Mouse (Mus musculus) heart, embryonic 11.5 days (tissue): ENCODE data around the gene Gm26566. TPM values are rescaled to one million over a fixed set of nuclear protein-coding genes. Genes with fewer than 3 reads are reported as not detected.

Experiments used
- ATAC-seq: fragments of 200-750 bp; cut with Nextera tagmentation; replicated peaks from 2 replicates; pipeline ENCODE4 v1.8.0; 2017; ENCODE audit warnings: moderate library complexity; ENCODE audit not compliant: insufficient number of reproducible peaks, low FRiP score, low TSS enrichment
- H3K27ac ChIP-seq: fragments of 300-500 bp; sonication (generic); 2 replicates; pipeline ENCODE4 v1.5.1; 2014; ENCODE audit warnings: mild to moderate bottlenecking, low read depth, low read length
- H3K27me3 ChIP-seq: fragments of 300-500 bp; sonication (generic); 2 replicates; pipeline ENCODE4 v1.6.1; 2014; ENCODE audit warnings: mild to moderate bottlenecking, low read length, mixed read lengths; ENCODE audit not compliant: control insufficient read depth, insufficient read depth
- H3K36me3 ChIP-seq: fragments of 300-500 bp; sonication (generic); 2 replicates; pipeline ENCODE4 v1.6.1; 2014; ENCODE audit warnings: mild to moderate bottlenecking, low read length, moderate library complexity, mixed read lengths; ENCODE audit not compliant: control insufficient read depth, insufficient read depth
- H3K4me1 ChIP-seq: fragments of 300-500 bp; sonication (generic); 2 replicates; pipeline ENCODE4 v1.6.1; 2014; ENCODE audit warnings: low read length; ENCODE audit not compliant: control insufficient read depth, insufficient read depth
- H3K4me2 ChIP-seq: fragments of 300-500 bp; sonication (generic); 2 replicates; pipeline ENCODE4 v1.6.1; 2014; ENCODE audit warnings: mild to moderate bottlenecking, moderate library complexity
- H3K4me3 ChIP-seq: fragments of 300-500 bp; sonication (generic); 2 replicates; pipeline ENCODE4 v1.5.1; 2014; ENCODE audit warnings: low read depth, low read length
- H3K9ac ChIP-seq: fragments of 300-500 bp; sonication (generic); 2 replicates; pipeline ENCODE4 v1.6.1; 2014; ENCODE audit warnings: mild to moderate bottlenecking, low read depth, low read length, moderate library complexity
- H3K9me3 ChIP-seq: fragments of 300-500 bp; sonication (generic); replicated peaks from 2 replicates; pipeline ENCODE4 v1.6.1; 2016; ENCODE audit warnings: low read length; ENCODE audit not compliant: control insufficient read depth
- WGBS: fragments of 180-500 bp; shearing (Covaris S2); extraction: QIAGEN DNeasy Blood & Tissue Kit; methylation state at CpG from one replicate; pipeline ENCODE4 v1.1.7; 2014; ENCODE audit not compliant: insufficient replicate concordance; 5-methylcytosine and 5-hydroxymethylcytosine counted together
- polyA plus RNA-seq: library from polyadenylated mRNA; unstranded; fragments of >200 nt; fragmentation: Nextera tagmentation; extraction: Ambion mirVana; gene quantifications from 2 replicates; pipeline ENCODE4 v1.2.1, GENCODE M21; 2014

Gene Gm26566
- 0.63 and 0.87 TPM in 2 replicates for polyA plus RNA-seq

GRCm38 (mm10) chr4:88721791-88722721, at the start of gene Gm26566, which contains the start of gene Klhl9:
Gene Gm26566 (plus strand): TSS chr4:88721805.
Gene Klhl9 (minus strand): TSS chr4:88722465.
- Histone ChIP-seq H3K4me2 (peak within 1 kb of the TSS; percentile 76), H3K36me3 (peaks cover 9% of the 10 kb centered on the region; the same call in 1 of the 2 replicates), H3K4me1 (peaks cover 15% of the 10 kb centered on the region), H3K4me3 (peak within 1 kb of the TSS; percentile 87), H3K9ac (peak within 1 kb of the TSS; percentile 98), H3K27me3 (no peaks in the 10 kb centered on the region), H3K27ac (peak within 1 kb of the TSS; percentile 98), H3K9me3 (no peaks in the 10 kb centered on the region)
- under 1% methylated on average over 76 of the region's 82 CpGs for WGBS
- ATAC-seq: peak; percentile 96

- ATAC-seq: no peak
- Histone ChIP-seq H3K4me3 (no peak within 1 kb of the TSS), H3K36me3 (no peaks in the 10 kb centered on the region), H3K4me2 (no peak within 1 kb of the TSS), H3K27me3 (no peaks in the 10 kb centered on the region), H3K4me1 (no peaks in the 10 kb centered on the region), H3K27ac (no peak within 1 kb of the TSS), H3K9me3 (no peaks in the 10 kb centered on the region), H3K9ac (no peak within 1 kb of the TSS)
- 68% methylated on average over 1 of the region's 1 CpGs for WGBS
These were observed 44.8 kb upstream of the Gm26566 start, which contains the start of gene Ifna16 for GRCm38 (mm10) chr4:88676824-88677223. Gene Ifna16 (minus strand): TSS chr4:88676924.

GRCm38 (mm10) chr4:88680362-88680761, 41.2 kb upstream of the Gm26566 start:
- Histone ChIP-seq H3K27ac (no peak overlapping the region), H3K36me3 (no peaks in the 10 kb centered on the region), H3K27me3 (no peaks in the 10 kb centered on the region), H3K4me2 (no peak overlapping the region), H3K4me3 (no peak overlapping the region), H3K9ac (no peak overlapping the region), H3K9me3 (no peaks in the 10 kb centered on the region), H3K4me1 (no peaks in the 10 kb centered on the region)
- 42% methylated on average over 8 of the region's 8 CpGs for WGBS
- ATAC-seq: no peak

GRCm38 (mm10) chr4:88681353-88681752, 40.3 kb upstream of the Gm26566 start:
- no peak overlapping the region for H3K9ac ChIP-seq
- H3K27ac ChIP-seq: no peak overlapping the region
- no peaks in the 10 kb centered on the region for H3K4me1 ChIP-seq
- H3K9me3 ChIP-seq: no peaks in the 10 kb centered on the region
- H3K4me2 ChIP-seq: no peak overlapping the region
- no peak for ATAC-seq
- no peak overlapping the region for H3K4me3 ChIP-seq
- H3K27me3 ChIP-seq: no peaks in the 10 kb centered on the region
- WGBS: 63% methylated on average over 3 of the region's 3 CpGs
- H3K36me3 ChIP-seq: no peaks in the 10 kb centered on the region

GRCm38 (mm10) chr4:88683812-88684211, 37.8 kb upstream of the Gm26566 start, which contains the start of gene Ifna2:
Gene Ifna2 (minus strand): TSS chr4:88683912.
- no peaks in the 10 kb centered on the region for H3K9me3 ChIP-seq
- no peaks in the 10 kb centered on the region for H3K27me3 ChIP-seq
- no peaks in the 10 kb centered on the region for H3K4me1 ChIP-seq
- H3K36me3 ChIP-seq: no peaks in the 10 kb centered on the region
- ATAC-seq: no peak
- no peak within 1 kb of the TSS for H3K4me3 ChIP-seq
- no peak within 1 kb of the TSS for H3K27ac ChIP-seq
- H3K4me2 ChIP-seq: no peak within 1 kb of the TSS
- no peak within 1 kb of the TSS for H3K9ac ChIP-seq
- 91% methylated on average over 1 of the region's 1 CpGs for whole genome bisulfite sequencing

GRCm38 (mm10) chr4:88691259-88691658, 30.3 kb upstream of the Gm26566 start, which contains the start of gene Ifnab:
Gene Ifnab (minus strand): TSS chr4:88691359.
- ATAC-seq: no peak
- WGBS: 64% methylated on average over 2 of the region's 2 CpGs

GRCm38 (mm10) chr4:88692537-88692936, 29.1 kb upstream of the Gm26566 start:
- Histone ChIP-seq H3K27ac (no peak overlapping the region), H3K27me3 (peaks cover 2% of the 10 kb centered on the region; the same call in 1 of the 2 replicates), H3K4me3 (no peak overlapping the region), H3K9ac (no peak overlapping the region), H3K9me3 (no peaks in the 10 kb centered on the region), H3K4me1 (no peaks in the 10 kb centered on the region), H3K36me3 (no peaks in the 10 kb centered on the region), H3K4me2 (no peak overlapping the region)
- 69% methylated on average over 1 of the region's 1 CpGs for WGBS
- no peak for ATAC-seq

More at GRCm38 (mm10) chr4:88691259-88691658, 30.3 kb upstream of the Gm26566 start, which contains the start of gene Ifnab:
- Histone ChIP-seq H3K4me1 (no peaks in the 10 kb centered on the region), H3K27me3 (peaks cover 2% of the 10 kb centered on the region; the same call in 1 of the 2 replicates), H3K27ac (no peak within 1 kb of the TSS), H3K4me3 (no peak within 1 kb of the TSS), H3K36me3 (no peaks in the 10 kb centered on the region), H3K9ac (no peak within 1 kb of the TSS), H3K9me3 (no peaks in the 10 kb centered on the region), H3K4me2 (no peak within 1 kb of the TSS)

- ATAC-seq: no peak
These were observed 28.2 kb upstream of the Gm26566 start for GRCm38 (mm10) chr4:88693392-88693791.

More at GRCm38 (mm10) chr4:88693392-88693791, 28.2 kb upstream of the Gm26566 start:
- Histone ChIP-seq H3K27me3 (peaks cover 2% of the 10 kb centered on the region; the same call in 1 of the 2 replicates), H3K36me3 (no peaks in the 10 kb centered on the region), H3K4me3 (no peak overlapping the region), H3K9ac (no peak overlapping the region), H3K4me2 (no peak overlapping the region), H3K27ac (no peak overlapping the region), H3K4me1 (no peaks in the 10 kb centered on the region), H3K9me3 (no peaks in the 10 kb centered on the region)
- 74% methylated on average over 2 of the region's 2 CpGs for WGBS
